Mouse (Mus musculus): ENCODE measurements around the gene Gp1bb. TPM values are rescaled to one million over a fixed set of nuclear protein-coding genes. Genes with fewer than 3 reads are reported as not detected.

Gene Gp1bb
- total RNA-seq, 2 experiments from 2014 or later, result 2.1 to 3.0 TPM

DNA sequence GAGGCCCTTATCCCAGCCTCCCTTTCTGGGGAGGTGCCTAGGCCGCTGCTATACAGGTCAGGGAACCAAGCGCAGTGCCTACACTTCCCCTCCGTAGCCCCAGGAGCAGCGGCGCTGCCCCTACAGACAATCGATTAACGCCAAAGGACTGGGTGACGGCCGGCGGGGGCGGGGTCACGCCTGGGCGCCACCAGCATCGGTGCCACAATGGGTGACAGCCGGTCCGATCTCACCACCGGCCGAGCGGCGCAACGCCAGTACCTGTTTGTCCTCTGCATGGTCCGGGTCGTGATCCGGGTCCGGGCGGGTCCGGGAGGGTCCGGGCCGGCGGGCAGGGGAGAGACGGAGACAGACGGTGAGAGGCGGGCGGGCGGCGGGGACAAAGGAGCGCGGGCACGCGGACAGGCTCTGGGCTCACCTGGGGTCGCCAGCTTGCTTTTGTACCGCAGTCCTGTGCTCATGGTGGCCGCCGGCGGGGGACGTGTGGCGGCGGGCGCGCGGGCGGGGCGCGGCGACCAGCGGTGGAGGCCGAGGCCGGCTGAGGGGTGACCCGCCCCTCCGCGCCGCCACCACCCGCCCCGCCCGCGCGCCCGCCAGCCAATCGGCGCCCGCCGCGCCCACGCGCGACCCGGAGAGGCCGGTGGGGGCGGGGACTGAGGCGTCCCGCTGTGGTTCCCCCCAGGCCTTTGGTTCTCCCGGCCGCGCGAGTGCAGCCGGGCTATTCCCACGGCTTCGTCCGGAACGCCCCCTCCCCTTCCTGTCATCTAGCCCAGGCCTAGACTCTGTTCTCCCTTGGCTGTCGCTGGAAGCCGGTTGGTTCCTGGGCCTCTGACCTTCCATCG lies 7.4 kb upstream of the Gp1bb start, which contains the start of gene Sept5:
Gene Sept5 (minus strand): TSS at position 565 of the 842 bp plus-strand sequence.
- peak; percentile 55 to 74 for DNase-seq (ENCODE audit: low spot score in 2 of 2)

DNA sequence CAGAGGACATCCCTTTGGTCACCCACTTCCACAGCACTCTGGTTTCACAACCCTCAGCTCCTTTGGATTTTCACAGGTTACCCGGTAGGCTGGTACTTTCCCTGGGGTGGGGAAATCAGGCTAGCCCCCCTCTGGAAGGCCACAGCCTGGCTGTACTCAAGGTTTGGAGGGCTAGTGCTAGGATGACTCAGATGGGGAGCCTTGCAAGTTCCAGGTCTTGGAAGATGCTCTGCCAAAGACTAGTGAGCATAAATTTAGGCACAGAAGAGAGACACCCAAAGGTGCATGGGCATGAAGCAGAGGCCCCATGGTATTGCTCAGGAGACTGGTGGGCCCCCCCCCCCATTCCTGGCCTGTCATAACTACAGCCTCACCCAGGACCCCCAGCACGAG lies 6.7 kb upstream of the Gp1bb start:
- DNase-seq (ENCODE audit: low spot score in 2 of 2), result no peak

DNA sequence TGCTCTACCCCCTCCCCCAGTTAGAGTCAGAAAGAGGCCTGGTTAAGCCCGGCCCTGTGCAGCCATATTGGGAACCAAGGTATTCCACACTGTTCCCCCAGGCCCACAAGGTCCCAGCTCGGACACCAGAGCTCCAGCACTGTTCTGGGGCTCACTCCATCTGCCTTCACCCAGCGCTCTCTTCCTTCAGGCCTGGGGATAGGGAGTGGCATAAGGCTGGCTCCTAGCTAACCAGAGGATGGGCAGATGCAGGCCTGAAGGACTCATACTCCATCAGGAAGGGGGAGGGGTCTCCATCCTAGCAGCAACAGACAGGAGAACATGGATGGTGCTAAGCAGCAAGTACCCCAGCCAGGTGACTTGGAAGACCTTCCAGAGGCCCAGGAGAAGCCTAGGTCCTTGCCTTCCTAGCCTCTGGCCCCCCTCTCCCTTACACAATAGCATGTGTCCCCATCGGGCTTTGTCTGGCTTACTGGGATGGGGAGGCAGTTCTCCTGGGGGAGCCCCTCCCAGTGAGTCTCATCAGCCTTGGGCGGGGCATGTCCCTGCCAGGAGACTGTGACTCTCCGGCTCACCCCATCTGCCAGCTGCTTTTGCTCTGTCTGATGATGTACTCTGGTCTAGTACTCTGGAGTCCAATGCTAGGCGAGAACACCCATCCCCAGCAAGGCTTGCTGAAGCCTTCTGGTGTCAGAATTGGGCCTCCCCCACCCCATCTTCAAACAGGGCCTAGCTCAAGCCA lies 6.2 kb upstream of the Gp1bb start:
- peak in 1 of 2 experiments; percentile 22 for DNase-seq (ENCODE audit: low spot score in 2 of 2)

DNA sequence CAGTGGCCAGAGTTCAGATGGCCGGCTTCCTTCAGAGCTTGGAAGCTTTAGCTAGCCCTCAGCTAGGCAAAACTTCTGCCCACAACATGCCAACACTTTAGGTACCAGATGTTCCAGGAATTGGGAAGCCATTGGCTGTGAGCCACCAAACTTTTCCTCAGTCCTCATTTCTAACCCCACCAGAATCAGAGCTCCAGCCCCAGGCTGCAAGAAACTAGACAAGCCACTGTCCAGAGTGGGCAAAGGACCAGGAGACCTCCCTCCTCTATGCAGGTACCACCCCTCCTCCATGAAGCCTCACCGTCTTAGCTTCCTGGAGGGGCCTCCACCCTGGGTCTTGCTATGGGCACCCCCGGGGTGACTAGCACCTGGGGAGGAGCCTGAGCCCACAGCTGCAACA lies 5.0 kb upstream of the Gp1bb start:
- peak in 1 of 2 experiments; percentile 44 for DNase-seq (ENCODE audit: low spot score in 2 of 2)

DNA sequence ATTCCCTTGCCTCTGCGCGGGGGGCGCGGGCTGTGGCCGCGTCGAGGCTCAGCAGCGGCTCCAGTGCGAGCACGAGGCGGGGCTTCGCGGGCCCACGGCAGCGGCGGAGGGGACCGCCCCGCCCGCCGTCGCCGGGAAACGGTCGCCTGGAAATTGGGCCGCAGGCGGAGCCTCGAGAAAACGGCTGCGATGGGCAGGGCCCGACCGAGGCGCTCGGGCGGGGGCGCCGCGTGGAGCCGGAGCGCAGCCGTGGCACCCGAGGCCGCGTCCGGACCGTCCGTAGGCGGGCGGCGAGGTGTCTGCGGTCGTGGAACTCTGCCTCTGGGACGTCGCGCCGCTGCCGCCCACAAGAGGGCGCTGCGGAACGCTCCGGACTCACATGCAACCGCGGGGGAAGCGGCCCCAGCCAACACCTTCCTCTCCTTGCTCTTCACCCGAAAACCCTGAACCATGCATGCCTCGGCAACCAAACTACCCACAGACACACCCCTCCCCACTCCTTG lies 4.2 kb upstream of the Gp1bb start, which contains the start of gene Gm49601:
Gene Gm49601 (minus strand): TSS at position 52 of the 503 bp plus-strand sequence.
- DNase-seq (ENCODE audit: low spot score in 2 of 2), result peak; percentile 85 to 88

DNA sequence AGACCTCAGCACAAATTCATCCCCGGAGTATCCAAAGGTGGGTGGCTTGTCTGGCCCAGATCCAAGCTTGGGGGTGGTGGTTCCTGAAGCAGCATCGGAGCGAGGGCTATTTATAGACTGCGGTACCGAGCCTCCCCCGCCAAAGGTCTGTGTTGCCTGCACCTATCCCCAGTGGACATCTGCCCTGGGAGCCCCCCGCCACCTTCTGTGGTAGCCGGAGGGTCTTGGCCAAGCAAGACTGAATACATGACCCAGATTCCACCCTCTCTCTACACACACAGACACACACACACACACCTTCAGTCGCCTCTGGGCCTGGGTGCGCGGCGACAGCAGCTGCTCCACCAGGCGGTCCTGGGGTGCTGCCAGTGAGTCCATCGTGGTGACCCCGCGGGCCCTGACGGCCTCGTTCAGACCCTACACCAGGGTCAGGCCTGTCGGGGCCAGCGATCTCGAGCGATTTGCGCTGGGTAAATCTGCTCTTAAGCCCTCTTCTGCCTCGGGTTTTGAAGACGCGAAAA lies 3.6 kb upstream of the Gp1bb start:
- peak; percentile 64 to 65 for DNase-seq (ENCODE audit: low spot score in 2 of 2)

DNA sequence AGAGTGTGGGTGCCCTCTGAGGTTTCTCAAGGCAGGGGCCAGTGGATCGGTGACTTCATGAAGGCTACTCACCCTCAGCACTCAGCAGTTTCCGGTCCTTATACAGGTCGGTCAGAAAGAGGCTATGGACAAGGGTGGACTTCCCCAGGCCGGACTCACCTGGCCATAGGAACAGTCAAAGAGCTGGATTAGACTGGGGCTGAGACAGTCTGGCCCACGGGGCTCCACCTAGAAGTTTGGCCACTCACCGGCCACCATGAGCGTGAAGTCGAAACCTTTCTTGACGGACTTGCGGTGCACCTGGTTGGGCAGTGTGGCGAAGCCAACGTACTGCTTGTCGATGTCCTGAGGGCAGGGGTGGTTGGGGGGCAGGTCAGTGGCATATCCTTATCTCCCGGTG lies 2.9 kb upstream of the Gp1bb start:
- no peak for DNase-seq (ENCODE audit: low spot score in 2 of 2)

DNA sequence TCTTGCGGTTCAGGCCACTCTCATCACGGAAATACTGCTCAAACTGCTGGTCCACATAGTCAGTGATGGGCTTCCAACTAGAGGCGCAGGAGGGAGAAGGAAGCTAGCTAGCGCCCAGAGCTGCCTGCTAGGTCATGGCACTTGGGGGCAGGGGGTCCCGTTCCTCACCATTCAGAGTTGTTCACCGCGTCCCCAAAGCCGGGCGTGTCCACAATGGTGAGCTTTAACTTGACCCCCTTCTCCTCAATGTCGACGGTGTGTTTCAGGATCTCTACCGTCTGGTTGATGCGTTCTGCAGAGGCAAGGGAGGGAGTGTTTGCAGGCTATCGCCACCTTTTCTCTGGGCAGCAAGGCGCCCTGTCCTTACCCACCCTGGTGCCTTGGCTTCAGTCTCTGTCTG lies 2.4 kb upstream of the Gp1bb start:
- no peak for DNase-seq (ENCODE audit: low spot score in 2 of 2)

DNA sequence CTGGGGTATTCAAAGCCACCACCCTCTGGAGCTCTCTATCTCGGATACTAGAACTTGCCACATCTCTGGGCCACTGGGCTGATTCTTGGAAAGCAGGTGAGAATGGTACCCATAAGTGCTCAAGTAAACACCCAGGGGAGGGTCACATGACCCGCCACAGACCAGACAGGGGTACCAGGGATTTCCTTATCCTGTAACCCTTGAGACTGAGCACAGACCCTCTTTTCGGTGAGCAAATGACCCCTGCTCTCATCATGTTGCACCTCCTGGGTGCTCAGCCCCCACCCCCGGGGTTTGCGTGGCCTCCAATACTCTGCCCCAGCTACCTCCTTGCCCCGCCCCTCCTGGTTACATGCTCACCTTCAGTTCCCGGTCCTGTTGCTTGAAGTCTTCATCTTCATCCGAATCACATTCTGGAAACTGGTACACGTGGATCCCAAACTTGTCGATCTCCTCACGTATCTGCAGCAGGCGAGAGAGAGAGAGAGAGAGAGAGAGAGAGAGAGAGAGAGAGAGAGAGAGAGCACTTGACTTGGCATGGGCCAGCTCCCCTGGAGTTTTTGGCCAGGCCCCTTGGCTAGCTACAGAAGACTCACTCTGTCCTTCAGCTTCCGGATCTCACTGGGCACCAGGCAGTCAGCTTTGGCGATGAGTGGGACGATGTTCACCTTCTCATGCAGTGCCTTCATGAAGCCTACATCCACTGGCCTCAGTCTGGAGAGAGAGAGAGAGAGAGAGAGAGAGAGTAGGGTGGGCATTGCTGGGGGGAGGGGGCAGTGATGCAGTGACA lies 1.7 kb upstream of the Gp1bb start:
- peak in 1 of 2 experiments; percentile 24 for DNase-seq (ENCODE audit: low spot score in 2 of 2)

DNA sequence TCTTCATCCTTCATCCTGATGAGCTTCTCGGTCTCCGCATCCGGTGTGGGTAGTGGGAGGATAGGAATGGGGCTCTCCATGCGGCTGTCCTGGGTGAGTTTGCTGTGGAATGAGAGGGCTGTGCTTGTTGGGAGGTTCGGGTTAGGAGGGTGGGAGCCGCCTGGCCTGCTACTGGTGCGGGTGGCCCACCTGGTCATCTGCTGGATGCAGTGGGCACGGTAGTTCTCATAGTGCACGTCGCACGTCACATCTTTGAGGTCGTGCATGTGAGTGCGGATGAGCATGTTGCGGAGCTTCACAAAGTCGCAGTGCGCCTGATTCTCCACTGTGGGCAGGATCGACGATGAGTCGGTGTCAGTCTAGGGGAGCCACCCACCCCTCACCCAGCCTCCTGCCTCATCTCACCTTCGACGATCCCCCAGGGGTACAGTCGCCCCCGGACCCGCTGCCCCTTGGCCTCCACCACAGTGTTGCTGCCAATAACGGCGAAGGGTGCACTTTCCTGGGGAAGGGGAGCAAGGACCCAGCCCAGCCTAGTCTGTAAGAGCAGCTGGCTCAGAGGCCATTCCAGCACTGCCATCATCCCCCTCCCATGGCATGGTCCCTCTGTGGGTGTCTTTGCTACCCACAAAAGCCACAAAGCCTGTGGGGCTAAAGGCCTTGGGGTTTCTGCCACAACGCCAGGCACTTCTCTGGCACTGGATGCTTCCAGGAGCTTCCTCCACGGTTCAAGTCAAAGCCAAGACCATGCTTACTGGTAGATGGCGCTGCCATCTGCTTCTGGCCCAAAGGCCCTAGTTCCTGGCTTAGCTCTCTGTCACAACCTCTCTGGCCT lies 930 bp upstream of the Gp1bb start:
- no peak for DNase-seq (ENCODE audit: low spot score in 2 of 2)

DNA sequence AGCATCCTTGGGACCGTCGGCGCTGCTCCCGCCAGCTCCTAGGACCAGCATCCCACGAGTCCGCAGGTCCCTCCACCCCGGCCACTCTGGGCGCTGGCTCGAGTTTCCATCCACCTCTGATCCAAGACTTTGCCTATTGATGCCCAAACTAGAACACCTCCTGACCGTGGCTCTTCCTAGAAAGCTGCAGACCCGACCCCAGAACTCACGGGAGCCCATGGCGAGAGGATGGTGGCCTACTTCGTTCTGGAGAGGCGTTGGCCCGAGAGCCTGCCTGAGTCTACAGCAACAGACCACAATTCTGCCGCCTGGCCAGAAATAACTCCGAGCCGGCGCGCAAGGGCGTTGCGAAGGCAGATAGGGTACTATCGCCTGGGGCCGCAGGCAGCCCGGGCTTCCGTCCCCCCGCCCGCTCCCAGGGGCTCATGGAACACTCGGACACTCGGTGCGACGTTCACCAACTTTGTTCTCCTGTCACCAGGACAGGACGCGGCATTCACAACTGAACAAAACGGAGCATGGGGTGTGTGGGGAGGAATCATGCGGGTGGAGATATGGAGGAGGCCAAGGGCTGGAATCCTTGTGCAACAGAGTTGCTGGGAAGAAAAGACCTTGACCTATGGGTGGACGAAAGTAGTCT lies 721 bp downstream of the Gp1bb start:
- peak in 1 of 2 experiments; percentile 39 for DNase-seq (ENCODE audit: low spot score in 2 of 2)

DNA sequence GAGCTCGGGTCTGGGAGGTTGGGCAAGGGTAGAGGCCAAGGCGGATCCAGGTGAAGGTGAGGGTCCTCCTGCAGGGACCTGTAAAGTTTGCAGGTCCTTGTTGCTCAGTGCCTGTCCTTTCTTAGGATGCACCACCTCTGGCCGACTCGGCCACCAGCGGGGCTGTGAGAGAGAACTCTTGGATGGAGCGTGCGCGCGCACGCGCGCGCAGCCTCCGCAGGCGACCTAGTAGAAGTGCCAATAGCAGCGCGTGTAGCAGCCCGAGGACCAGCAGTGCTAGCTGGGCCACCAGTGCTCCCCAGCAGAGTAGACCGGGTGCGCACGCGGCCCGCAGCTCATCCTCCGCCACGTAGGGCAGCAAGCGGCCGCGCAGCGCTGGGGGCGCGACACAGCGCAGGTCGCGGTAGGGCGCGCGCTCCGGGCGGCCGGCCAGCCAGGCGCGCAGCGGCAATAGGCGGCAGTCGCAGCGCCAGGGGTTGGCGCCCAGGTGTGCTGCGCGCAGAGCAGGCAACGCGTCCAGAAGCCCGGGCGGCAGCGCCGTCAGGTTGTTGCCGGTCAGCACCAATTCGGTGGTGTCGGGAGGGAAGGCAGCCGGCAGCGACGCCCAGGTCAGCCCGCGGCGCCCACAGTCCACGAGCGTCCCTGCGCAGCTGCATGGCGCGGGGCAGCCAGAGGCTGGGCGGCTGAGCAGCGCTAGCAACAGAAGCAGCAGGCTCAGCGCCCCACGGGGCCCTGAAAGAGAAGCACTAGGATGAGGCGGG lies 1.4 kb downstream of the Gp1bb start:
- DNase-seq (ENCODE audit: low spot score in 2 of 2), result peak; percentile 61 to 62

DNA sequence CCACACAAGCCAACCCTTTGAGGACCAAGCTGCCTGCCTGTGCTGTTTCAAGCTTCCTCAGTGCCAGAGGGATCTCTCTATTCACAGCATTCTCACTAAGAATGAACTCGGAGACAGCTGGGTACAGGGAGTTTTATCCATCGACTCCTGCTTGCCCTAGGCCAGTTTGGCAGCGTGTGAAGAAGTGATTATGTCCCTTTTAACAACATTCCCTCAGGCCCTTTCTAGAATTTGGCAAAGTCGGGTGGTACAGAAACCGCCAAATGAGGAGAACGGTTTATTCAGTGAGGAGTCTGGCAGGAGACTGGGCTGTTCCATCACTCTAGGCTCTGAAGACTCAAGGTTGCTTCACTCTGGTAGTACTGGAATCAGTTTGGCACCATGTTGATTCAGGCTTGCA lies 2.0 kb downstream of the Gp1bb start:
- DNase-seq (ENCODE audit: low spot score in 2 of 2), result peak in 1 of 2 experiments; percentile 73

DNA sequence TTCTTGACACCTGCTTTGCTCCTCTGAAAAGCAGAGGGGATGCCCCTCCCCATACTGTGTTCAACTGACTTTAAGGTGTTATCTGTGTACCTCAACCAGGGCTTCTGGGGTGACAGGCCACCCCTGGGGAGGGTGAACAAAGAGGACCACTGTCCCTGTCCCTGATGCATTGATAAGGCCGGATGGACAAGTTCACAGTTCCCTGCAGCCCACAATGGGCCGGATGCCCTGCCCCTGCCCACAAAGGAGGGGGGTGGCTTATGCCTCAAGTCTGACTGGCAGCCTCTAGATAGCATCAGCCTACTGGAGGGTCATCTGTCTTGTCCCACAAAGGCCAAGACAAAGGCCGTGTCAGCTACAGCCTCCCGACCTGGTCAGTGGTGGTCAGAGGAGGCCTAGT lies 3.1 kb downstream of the Gp1bb start:
- no peak for DNase-seq (ENCODE audit: low spot score in 2 of 2)

DNA sequence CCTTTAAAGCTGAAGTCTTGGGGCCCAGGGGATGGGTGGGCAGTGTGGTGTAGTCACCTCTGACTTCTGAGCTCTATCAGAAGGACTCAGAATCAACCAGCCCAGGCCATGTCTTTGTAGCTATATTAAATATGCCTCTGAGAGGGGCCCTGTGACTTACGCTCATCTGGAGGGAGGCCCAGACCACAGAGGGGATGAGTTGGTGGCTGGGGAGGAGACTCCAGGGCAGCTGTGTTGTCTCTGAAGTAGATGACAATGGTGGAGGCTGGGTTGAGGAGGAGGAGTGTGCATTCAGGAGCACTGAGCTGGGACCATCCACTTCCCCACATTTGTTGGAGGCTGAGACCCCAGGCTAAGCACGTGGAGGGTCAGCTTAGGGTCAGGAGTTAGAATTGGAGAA lies 3.9 kb downstream of the Gp1bb start:
- DNase-seq (ENCODE audit: low spot score in 2 of 2), result no peak

DNA sequence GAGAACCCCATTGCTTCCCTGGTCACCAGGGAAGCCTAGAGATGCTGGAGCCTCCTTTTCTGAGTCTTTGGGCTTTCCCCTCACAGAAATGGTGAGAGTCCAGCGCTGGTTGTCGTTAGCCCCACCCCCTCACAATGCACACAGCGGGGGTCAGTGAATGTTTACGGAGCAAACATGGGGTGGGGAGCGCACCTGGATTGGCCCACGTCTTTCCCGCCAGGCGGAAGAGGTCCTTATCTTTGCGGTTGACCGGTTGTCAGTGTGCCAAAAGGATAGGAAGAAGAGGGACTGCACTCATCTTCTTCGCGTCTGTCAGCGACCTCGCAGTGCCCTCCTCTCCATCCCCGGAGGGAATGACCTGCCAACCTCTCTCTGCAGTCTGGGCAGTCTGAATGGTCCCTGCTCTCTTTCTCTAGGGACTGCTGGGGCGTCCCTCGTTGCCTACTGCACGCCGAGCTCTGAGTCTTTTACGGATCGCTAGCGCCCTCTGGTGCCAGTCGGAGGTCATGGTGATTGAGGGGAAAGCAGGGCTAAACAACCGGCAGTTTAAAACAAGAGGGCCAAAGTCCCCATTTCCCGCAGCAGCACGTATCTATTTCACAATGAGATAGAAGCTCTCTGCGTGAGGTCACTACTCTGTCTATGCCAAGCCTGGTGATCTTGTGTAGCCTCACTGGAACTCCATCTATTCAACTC lies 4.7 kb downstream of the Gp1bb start:
- peak; percentile 92 for DNase-seq (ENCODE audit: low spot score in 2 of 2)

DNA sequence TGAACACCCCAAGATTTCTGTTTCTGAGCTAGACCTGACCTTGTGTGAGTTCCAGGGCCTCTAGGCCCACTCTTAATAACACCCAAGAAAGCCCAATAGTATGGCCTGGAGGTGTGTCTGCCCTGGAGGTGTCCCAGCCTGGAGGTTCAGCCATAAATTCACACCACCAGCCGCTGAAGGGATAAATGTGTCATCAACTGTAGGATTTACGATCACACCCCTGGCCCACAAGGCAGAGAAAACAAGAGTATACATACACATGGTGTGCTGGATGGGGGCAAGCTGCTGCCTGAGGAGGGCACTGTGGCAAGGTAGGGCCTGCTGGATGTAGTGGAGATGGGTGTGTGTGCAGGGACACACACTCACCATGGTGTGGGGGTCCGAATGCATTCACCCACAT lies 8.9 kb downstream of the Gp1bb start:
- DNase-seq (ENCODE audit: low spot score in 2 of 2), result no peak

DNA sequence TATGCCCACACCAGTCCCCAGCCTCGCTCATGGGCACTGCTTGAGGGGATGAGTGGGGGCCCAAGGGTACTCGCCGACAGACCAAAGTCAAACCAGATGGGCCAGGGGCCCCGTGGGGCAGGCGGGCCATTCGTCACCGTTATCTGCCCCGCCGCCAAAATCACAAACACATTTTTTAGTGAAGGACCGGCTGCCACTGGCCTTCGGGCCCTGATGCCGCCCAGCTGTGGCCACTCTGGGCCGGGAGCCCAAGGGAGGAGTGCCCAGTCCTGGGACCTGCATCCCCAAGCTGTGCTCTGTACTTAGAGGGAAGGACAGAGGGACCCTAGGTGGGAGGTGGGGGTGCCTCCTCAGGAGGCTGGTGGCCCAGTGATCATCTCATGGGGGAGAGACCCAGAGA lies 10.5 kb downstream of the Gp1bb start:
- DNase-seq (ENCODE audit: low spot score in 2 of 2), result no peak
